Mouse (Mus musculus) G1E-ER4 (cell line): ENCODE data around the gene Mob3a. TPM values are rescaled to one million over a fixed set of nuclear protein-coding genes. Genes with fewer than 3 reads are reported as not detected.

Source experiments
- GATA1 ChIP-seq: IDR thresholded peaks from one replicate; pipeline ENCODE4 v1.8.0; 2012; ENCODE audit warnings: low read length, inconsistent platforms
- polyA plus RNA-seq: library from polyadenylated mRNA; stranded (reverse); fragments of >175 nt; gene quantifications from 2 replicates; pipeline ENCODE4 v1.2.3, GENCODE M21; 2012

Gene Mob3a
- polyA plus RNA-seq, 1 experiment: 30.7 TPM

DNA sequence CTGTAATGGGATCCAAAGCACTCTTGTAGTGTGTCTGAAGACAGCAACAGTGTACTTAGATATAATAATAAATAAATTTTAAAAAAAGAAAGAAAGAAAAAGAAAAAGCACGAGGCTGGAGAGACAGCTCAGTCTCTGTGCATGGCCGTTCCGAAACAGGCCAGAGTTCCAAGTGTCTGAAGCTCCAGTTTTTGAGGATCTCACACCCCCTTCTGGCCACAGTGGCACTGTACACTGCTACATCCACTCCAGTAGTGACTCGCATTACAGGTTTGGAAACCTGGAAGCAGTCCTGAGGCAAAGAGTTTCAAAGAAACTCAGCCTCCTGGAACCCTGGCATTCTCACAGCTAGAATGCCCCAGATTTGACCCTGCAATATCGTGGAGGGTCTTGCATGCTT is 13.9 kb downstream of the Mob3a start:
- TF ChIP-seq GATA1: no peak

DNA sequence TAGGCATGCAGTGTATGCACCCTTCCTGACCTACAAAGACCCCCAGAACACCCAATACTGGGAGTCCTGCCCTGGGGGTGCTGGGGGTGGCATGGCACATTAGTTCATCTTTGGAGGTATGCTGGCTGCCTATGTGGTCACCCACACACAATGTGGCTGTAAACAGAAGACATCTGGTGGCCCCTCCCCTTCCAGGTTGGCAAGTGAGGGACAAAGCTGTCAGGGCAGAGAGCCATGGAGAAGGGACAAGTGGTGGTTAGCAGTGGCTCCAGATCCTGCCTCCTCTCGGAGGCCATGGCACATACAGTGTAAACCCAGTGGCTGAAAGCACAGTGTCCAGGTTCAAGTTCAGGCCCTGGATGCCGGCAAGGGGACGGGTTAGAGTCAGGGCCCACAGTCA is 15.2 kb downstream of the Mob3a start:
- TF ChIP-seq GATA1: no peak

- no peak for TF ChIP-seq GATA1
Measured at GRCm38 (mm10) chr10:80684984-80685383, 16.8 kb downstream of the Mob3a start.

- TF ChIP-seq GATA1: no peak
Measured at GRCm38 (mm10) chr10:80684214-80684613, 17.6 kb downstream of the Mob3a start.

DNA sequence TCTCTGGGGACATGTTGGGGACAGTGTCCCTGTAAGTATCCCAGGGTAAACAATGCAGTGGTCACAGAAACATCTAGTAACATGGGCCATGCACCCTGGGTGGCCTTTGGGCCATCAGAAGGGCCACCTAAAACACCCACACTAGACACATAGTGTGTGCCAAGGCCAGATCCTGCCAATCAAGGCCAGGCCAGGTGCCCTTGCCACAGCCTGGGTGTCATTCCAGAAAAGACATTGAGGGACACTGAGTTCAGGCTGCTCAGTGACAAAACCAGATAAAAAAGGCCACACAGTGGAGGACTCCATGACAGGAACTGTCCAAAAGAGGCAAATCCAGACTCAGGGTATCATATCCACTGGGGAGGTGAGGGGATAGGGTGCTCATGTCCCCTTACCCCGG is 18.1 kb downstream of the Mob3a start:
- TF ChIP-seq GATA1: no peak

GRCm38 (mm10) chr10:80682003-80682402 is 19.8 kb downstream of the Mob3a start:
- no peak for TF ChIP-seq GATA1

GRCm38 (mm10) chr10:80680260-80680696 is 21.5 kb downstream of the Mob3a start:
- TF ChIP-seq GATA1: no peak

DNA sequence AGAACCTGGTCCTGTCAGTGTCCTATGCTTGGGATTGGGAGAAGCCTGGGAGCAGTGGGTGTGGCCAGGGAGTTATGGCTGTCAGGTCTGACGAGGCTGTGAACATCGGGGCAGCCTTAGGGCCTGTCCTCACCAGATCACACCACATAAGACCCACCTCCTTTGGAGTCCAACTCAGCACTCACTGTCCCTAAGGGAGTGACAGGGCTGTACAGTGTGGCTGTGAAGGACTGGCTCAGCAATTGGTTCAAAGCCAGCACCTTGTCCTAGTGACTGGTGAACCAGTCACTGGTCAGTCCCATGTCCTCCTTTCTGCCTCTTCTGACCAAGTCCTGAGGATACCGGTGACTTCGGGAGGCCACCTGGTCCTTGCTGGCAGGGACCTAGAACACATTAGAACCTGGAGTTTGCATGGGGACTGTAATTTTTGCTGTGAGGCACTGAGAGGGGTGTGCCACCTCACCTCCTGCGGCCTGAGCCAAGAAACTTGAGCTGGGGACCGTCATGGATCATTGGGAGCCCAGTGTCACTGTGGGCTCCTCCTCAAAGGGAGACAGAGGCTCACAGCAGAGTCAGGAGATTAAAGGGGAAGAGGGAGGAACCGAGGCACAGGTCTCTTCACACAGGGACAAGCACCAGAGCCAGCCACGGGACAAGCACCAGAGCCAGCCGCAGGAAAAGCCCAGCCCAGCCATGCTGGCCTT is 22.1 kb downstream of the Mob3a start:
- TF ChIP-seq GATA1: no peak

- TF ChIP-seq GATA1: no peak
Measured at GRCm38 (mm10) chr10:80678601-80679377, 23.0 kb downstream of the Mob3a start.

- TF ChIP-seq GATA1: no peak
Measured at GRCm38 (mm10) chr10:80677942-80678436, 23.8 kb downstream of the Mob3a start, which contains the start of gene Mknk2. Gene Mknk2 (minus strand): TSS chr10:80678112.

DNA sequence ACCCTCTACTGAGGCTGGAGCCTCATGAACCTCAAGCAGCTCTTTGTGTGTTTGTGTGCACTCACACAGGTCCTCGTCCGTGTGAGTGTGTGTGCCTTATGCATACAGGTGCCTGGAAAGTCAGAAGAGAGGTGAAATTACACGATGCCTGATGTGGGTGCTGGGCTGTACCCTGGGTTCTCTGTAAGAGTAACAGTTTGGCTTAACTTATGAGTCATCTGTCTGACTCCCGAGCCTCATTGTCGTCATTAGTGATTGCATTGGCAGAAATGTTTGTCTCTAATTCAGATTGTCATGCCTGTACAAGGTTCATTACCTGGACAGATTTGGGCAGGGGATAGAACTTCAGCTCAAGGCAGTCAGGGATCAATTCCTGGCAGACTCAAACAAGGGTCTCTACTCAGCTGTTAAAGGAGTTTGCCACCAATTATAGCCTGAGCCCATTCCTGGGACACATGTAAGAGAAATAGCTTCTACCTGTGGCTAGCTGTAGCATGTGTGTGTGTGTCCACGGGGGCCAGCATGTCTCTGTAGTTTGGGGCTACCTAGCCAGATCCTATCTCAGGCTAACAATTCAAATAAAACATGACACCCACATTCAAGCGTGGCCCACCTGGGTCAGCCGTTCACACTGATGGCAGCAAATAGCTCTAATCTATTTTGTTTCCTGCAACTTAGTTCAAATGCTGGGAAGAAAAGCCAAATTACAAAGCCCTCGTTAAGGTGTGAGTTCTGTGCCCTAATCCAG is 24.5 kb downstream of the Mob3a start:
- TF ChIP-seq GATA1: no peak

- no peak for TF ChIP-seq GATA1
Measured at GRCm38 (mm10) chr10:80676198-80676928, 25.4 kb downstream of the Mob3a start.

DNA sequence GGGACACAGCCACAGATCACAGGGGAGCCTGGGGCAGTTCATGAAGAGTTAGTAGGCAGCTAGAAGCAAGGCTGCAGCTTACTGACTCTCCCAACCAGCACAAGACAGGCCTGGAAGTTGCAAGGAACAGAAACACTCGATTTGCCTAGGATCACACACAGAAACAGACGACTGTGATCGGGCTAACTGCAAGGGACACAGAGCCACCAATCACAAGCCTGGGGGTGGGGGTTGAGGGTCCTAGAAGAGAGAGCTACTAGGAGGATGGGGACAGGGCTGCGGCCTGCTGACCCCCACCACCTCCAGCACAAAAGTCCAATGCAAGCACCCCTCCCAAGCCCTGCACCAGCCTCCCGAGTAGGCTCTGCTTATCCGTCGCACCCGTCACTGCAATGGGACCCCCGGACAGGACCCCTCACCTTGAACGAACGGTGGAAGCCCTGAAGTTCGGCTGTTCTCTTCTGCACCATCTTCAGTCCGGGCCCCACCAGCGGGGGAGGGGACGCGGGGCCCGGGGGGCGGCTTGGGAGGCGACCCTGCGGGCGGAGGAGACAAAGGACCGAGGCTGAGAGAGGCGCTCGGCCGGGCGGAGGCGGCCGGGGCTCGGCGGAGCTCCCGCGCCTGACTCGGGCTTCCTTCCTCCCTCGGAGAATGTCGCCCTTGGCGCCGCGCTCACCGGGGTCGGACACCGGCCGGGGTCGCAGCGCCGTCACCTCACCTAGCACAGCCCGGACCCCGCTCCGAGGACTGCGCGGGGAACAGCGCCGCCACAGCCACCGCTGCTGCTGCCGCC is 26.2 kb downstream of the Mob3a start:
- no peak for TF ChIP-seq GATA1

DNA sequence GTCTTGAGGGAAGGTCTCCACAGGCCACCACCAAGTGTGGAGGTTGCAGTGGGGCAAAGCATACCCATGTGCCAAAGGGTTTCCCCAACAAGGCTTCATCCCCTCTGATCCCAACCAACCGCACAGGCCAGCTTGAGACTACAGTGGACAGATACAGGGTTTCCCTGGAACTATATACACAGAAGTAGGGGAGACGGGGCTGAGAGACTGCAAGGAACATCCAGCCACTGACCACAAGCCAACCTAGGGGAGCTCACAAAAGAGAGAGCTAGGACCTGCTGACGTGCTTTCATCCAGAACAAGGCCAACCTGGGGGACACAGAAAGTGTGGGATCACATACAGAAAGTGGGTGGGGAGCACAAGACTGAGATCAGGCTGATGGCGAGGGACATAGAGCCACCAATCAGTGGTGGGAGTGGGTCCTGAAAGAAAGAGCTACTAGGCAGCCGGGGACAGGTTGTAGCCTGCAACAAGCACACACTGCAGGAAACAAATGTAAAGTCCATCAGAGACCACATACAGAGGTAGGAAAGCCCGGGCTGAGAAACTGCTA is 26.8 kb downstream of the Mob3a start:
- TF ChIP-seq GATA1: no peak
